19 mouse cellular contexts compared by ENCODE assay signal in genomic region chr9:50823779-50824453, GRCm38 (mm10). TPM values are rescaled to one million over a fixed set of nuclear protein-coding genes. Genes with fewer than 3 reads are reported as not detected.
DNase-seq lines count a peak whose midpoint lies in the region; ATAC-seq lines count a peak whose summit lies in the region.
"Had no signal": no experiment of that assay in that cellular context is flagged by ENCODE, and none has a peak within 500 bp of the region (broad histone marks: within the 10 kb centered on the region; RNA-seq: fewer than 3 reads in every experiment).

No protein-coding gene starts in this region.

- no peak overlapping the region for H3K4me3 ChIP-seq in lung, embryonic 15.5 days
- H3K4me3 ChIP-seq in liver, embryonic 11.5 days (ENCODE audit: low read depth, low read length), result no peak overlapping the region
- H3K4me3 ChIP-seq in hindbrain, embryonic 13.5 days, result no peak overlapping the region
- no peak overlapping the region for H3K4me3 ChIP-seq in hindbrain, embryonic 10.5 days
- H3K4me3 ChIP-seq: embryonic facial prominence, embryonic 15.5 days; forebrain, embryonic 13.5 days; heart, embryonic 15.5 days; hindbrain, embryonic 15.5 days; midbrain, embryonic 12.5 days had no signal

- H3K27me3 ChIP-seq in lung, embryonic 15.5 days, result no peaks in the 10 kb centered on the region
- H3K27me3 ChIP-seq in liver, embryonic 11.5 days (replicated peaks; ENCODE audit: control insufficient read depth, insufficient read depth, low read length), result no peaks in the 10 kb centered on the region
- no peaks in the 10 kb centered on the region for H3K27me3 ChIP-seq in hindbrain, embryonic 13.5 days
- no peaks in the 10 kb centered on the region for H3K27me3 ChIP-seq in hindbrain, embryonic 10.5 days (ENCODE audit: insufficient read depth, poor library complexity, severe bottlenecking)
- H3K27me3 ChIP-seq: embryonic facial prominence, embryonic 15.5 days; forebrain, embryonic 13.5 days; heart, embryonic 15.5 days; hindbrain, embryonic 15.5 days; midbrain, embryonic 12.5 days had no signal

- H3K9me3 ChIP-seq in lung, embryonic 15.5 days, result no peaks in the 10 kb centered on the region
- H3K9me3 ChIP-seq in liver, embryonic 11.5 days (ENCODE audit: control insufficient read depth, low read length), result no peaks in the 10 kb centered on the region
- H3K9me3 ChIP-seq in hindbrain, embryonic 13.5 days, result no peaks in the 10 kb centered on the region
- no peaks in the 10 kb centered on the region for H3K9me3 ChIP-seq in hindbrain, embryonic 10.5 days
- H3K9me3 ChIP-seq: embryonic facial prominence, embryonic 15.5 days; forebrain, embryonic 13.5 days; heart, embryonic 15.5 days; hindbrain, embryonic 15.5 days; midbrain, embryonic 12.5 days had no signal

- no peak overlapping the region for H3K4me2 ChIP-seq in lung, embryonic 15.5 days
- H3K4me2 ChIP-seq in liver, embryonic 11.5 days, result peak overlapping the region; percentile 48
- no peak overlapping the region for H3K4me2 ChIP-seq in hindbrain, embryonic 13.5 days
- H3K4me2 ChIP-seq: embryonic facial prominence, embryonic 15.5 days; forebrain, embryonic 13.5 days; heart, embryonic 15.5 days; hindbrain, embryonic 15.5 days; midbrain, embryonic 12.5 days had no signal

- H3K9ac ChIP-seq in lung, embryonic 15.5 days, result no peak overlapping the region
- H3K9ac ChIP-seq in liver, embryonic 11.5 days (ENCODE audit: low read depth, low read length), result peak overlapping the region; percentile 50
- H3K9ac ChIP-seq in hindbrain, embryonic 13.5 days, result no peak overlapping the region
- H3K9ac ChIP-seq: embryonic facial prominence, embryonic 15.5 days; forebrain, embryonic 13.5 days; heart, embryonic 15.5 days; hindbrain, embryonic 15.5 days; midbrain, embryonic 12.5 days had no signal

- DNase-seq in lung, postnatal 36 days, result no peak
- DNase-seq in c-Kit-positive CD71-positive TER-119-positive erythroid progenitor cells, embryonic 14.5 days (ENCODE audit: low spot score), result peak; percentile 71
- DNase-seq in liver, embryonic 11.5 days (ENCODE audit: low spot score), result no peak
- no peak for DNase-seq in urinary bladder, postnatal 14 days (ENCODE audit: low spot score)
- no peak for DNase-seq in hindbrain, embryonic 10.5 days (ENCODE audit: low spot score)
- DNase-seq: adrenal gland, postnatal 36 days; cerebellum, postnatal 10 days; embryo, embryonic 11 days; kidney, adult 9 months; lung, postnatal 4 days; right cerebral cortex, postnatal 14 days had no signal

- peaks cover 30% of the 10 kb centered on the region for H3K36me3 ChIP-seq in lung, embryonic 15.5 days
- peaks cover 3% of the 10 kb centered on the region; the same call in 1 of the 2 replicates for H3K36me3 ChIP-seq in liver, embryonic 11.5 days (ENCODE audit: control insufficient read depth, insufficient read depth, low read length)
- peaks cover 56% of the 10 kb centered on the region for H3K36me3 ChIP-seq in hindbrain, embryonic 13.5 days
- H3K36me3 ChIP-seq in hindbrain, embryonic 10.5 days, result peaks cover 52% of the 10 kb centered on the region
- H3K36me3 ChIP-seq: heart, embryonic 15.5 days had no signal

- H3K4me1 ChIP-seq in lung, embryonic 15.5 days, result no peaks in the 10 kb centered on the region
- H3K4me1 ChIP-seq in liver, embryonic 11.5 days (replicated peaks; ENCODE audit: control insufficient read depth, insufficient read depth, low read length), result peaks cover 15% of the 10 kb centered on the region
- H3K4me1 ChIP-seq in hindbrain, embryonic 13.5 days (replicated peaks), result no peaks in the 10 kb centered on the region
- H3K4me1 ChIP-seq in hindbrain, embryonic 10.5 days (replicated peaks), result no peaks in the 10 kb centered on the region
- H3K4me1 ChIP-seq: embryonic facial prominence, embryonic 15.5 days; heart, embryonic 15.5 days; hindbrain, embryonic 15.5 days; midbrain, embryonic 12.5 days had no signal

- peak; percentile 31; the same call in 1 of the 2 replicates for ATAC-seq in lung, embryonic 15.5 days (ENCODE audit: borderline replicate concordance, extremely low read depth, low FRiP score, low TSS enrichment)
- ATAC-seq in liver, embryonic 11.5 days (replicated peaks; ENCODE audit: low FRiP score), result peak; percentile 100
- peak; percentile 98 for ATAC-seq in megakaryocyte-erythroid progenitor cell, adult 5-6 weeks (replicated peaks; ENCODE audit: low FRiP score, low TSS enrichment, poor library complexity, severe bottlenecking)
- no peak for ATAC-seq in hindbrain, embryonic 13.5 days (ENCODE audit: low FRiP score)
- ATAC-seq: forebrain, embryonic 13.5 days had no signal

- no peak overlapping the region for H3K27ac ChIP-seq in lung, embryonic 15.5 days
- peak overlapping the region; percentile 78 for H3K27ac ChIP-seq in liver, embryonic 11.5 days (ENCODE audit: low read depth, low read length)
- H3K27ac ChIP-seq in hindbrain, embryonic 13.5 days, result no peak overlapping the region
- no peak overlapping the region for H3K27ac ChIP-seq in hindbrain, embryonic 10.5 days
- H3K27ac ChIP-seq: embryonic facial prominence, embryonic 15.5 days; forebrain, embryonic 13.5 days; heart, embryonic 15.5 days; hindbrain, embryonic 15.5 days; midbrain, embryonic 12.5 days had no signal

- WGBS in lung, embryonic 15.5 days, result 87% methylated on average over 11 of the region's 11 CpGs
- 55% methylated on average over 11 of the region's 11 CpGs for WGBS in liver, embryonic 11.5 days
- 89% methylated on average over 11 of the region's 11 CpGs for WGBS in hindbrain, embryonic 13.5 days
- WGBS in hindbrain, embryonic 10.5 days, result 91% methylated on average over 11 of the region's 11 CpGs

RNA-seq across cellular contexts. Expression of gene Ppp2r1b, which starts 21.2 kb away (rescaled TPM):
- 62.1 and 66.1 TPM in 2 replicates for polyA plus RNA-seq in lung, embryonic 15.5 days (2015; fragmentation: Nextera tagmentation; extraction: Ambion mirVana)
- polyA plus RNA-seq in liver, embryonic 11.5 days (2014; fragmentation: Nextera tagmentation; extraction: Ambion mirVana), result 143 and 172 TPM in 2 replicates
- 89.1 and 93.7 TPM in 2 replicates for total RNA-seq in megakaryocyte-erythroid progenitor cell, adult 5-6 weeks (2014; fragmentation: Nextera tagmentation)
- total RNA-seq in megakaryocyte-erythroid progenitor cell, adult 5-6 weeks (2017), result 88.2 and 109 TPM in 2 replicates
- 53.5 and 54.4 TPM in 2 replicates for polyA plus RNA-seq in hindbrain, embryonic 13.5 days (2015; fragmentation: Nextera tagmentation; extraction: Ambion mirVana)
- 120 and 147 TPM in 2 replicates for polyA plus RNA-seq in hindbrain, embryonic 10.5 days (2016; fragmentation: Nextera tagmentation; extraction: Ambion mirVana)

RNA-seq across cellular contexts. Expression of gene 1110032A03Rik, which starts 48.6 kb away (rescaled TPM):
- polyA plus RNA-seq in lung, embryonic 15.5 days (2015; fragmentation: Nextera tagmentation; extraction: Ambion mirVana), result 31.7 and 35.8 TPM in 2 replicates
- polyA plus RNA-seq in liver, embryonic 11.5 days (2014; fragmentation: Nextera tagmentation; extraction: Ambion mirVana), result 16.2 and 17.5 TPM in 2 replicates
- 11.8 and 30.5 TPM in 2 replicates for total RNA-seq in megakaryocyte-erythroid progenitor cell, adult 5-6 weeks (2014; fragmentation: Nextera tagmentation)
- 19.4 and 26.2 TPM in 2 replicates for total RNA-seq in megakaryocyte-erythroid progenitor cell, adult 5-6 weeks (2017)
- 60.4 and 64.6 TPM in 2 replicates for polyA plus RNA-seq in hindbrain, embryonic 13.5 days (2015; fragmentation: Nextera tagmentation; extraction: Ambion mirVana)
- polyA plus RNA-seq in hindbrain, embryonic 10.5 days (2016; fragmentation: Nextera tagmentation; extraction: Ambion mirVana), result 30.0 and 39.2 TPM in 2 replicates

RNA-seq across cellular contexts. Expression of gene Alg9, which starts 49.1 kb away (rescaled TPM):
- 38.9 and 39.5 TPM in 2 replicates for polyA plus RNA-seq in lung, embryonic 15.5 days (2015; fragmentation: Nextera tagmentation; extraction: Ambion mirVana)
- 33.0 and 40.0 TPM in 2 replicates for polyA plus RNA-seq in liver, embryonic 11.5 days (2014; fragmentation: Nextera tagmentation; extraction: Ambion mirVana)
- total RNA-seq in megakaryocyte-erythroid progenitor cell, adult 5-6 weeks (2014; fragmentation: Nextera tagmentation), result 25.0 and 36.0 TPM in 2 replicates
- 19.5 and 24.5 TPM in 2 replicates for total RNA-seq in megakaryocyte-erythroid progenitor cell, adult 5-6 weeks (2017)
- polyA plus RNA-seq in hindbrain, embryonic 13.5 days (2015; fragmentation: Nextera tagmentation; extraction: Ambion mirVana), result 47.2 and 53.7 TPM in 2 replicates
- polyA plus RNA-seq in hindbrain, embryonic 10.5 days (2016; fragmentation: Nextera tagmentation; extraction: Ambion mirVana), result 40.0 and 42.5 TPM in 2 replicates

RNA-seq across cellular contexts. Expression of gene Fdxacb1, which starts 55.9 kb away (rescaled TPM):
- polyA plus RNA-seq in lung, embryonic 15.5 days (2015; fragmentation: Nextera tagmentation; extraction: Ambion mirVana), result 11.3 and 12.2 TPM in 2 replicates
- polyA plus RNA-seq in liver, embryonic 11.5 days (2014; fragmentation: Nextera tagmentation; extraction: Ambion mirVana), result 15.7 and 16.0 TPM in 2 replicates
- 12.7 and 21.0 TPM in 2 replicates for total RNA-seq in megakaryocyte-erythroid progenitor cell, adult 5-6 weeks (2014; fragmentation: Nextera tagmentation)
- total RNA-seq in megakaryocyte-erythroid progenitor cell, adult 5-6 weeks (2017), result 10.5 and 10.8 TPM in 2 replicates
- 11.5 and 12.3 TPM in 2 replicates for polyA plus RNA-seq in hindbrain, embryonic 13.5 days (2015; fragmentation: Nextera tagmentation; extraction: Ambion mirVana)
- polyA plus RNA-seq in hindbrain, embryonic 10.5 days (2016; fragmentation: Nextera tagmentation; extraction: Ambion mirVana), result 11.4 and 13.5 TPM in 2 replicates
